Mouse (Mus musculus) WW6 (cell line): ENCODE data around the gene Nxnl2.

Experiments used
- DNase-seq: peaks from one replicate; pipeline ENCODE4 v3.0.0-alpha.2; 2013; ENCODE audit warnings: low read depth, low spot score

The Nxnl2 gene

GRCm38 (mm10) chr13:51170691-51171680 lies at the start of gene Nxnl2:
TSS of gene Nxnl2 (plus strand) at chr13:51171022.
- peak; percentile 46 for DNase-seq

GRCm38 (mm10) chr13:51121966-51122365 lies 48.9 kb upstream of the Nxnl2 start:
- DNase-seq: no peak

GRCm38 (mm10) chr13:51122771-51123170 lies 48.1 kb upstream of the Nxnl2 start:
- no peak for DNase-seq

- peak; percentile 45 for DNase-seq
These were observed 45.5 kb upstream of the Nxnl2 start for GRCm38 (mm10) chr13:51125357-51125756.

- no peak for DNase-seq
These were observed 42.9 kb upstream of the Nxnl2 start for GRCm38 (mm10) chr13:51127906-51128305.

- DNase-seq: no peak
These were observed 42.4 kb upstream of the Nxnl2 start for GRCm38 (mm10) chr13:51128417-51128816.

GRCm38 (mm10) chr13:51131179-51131578 lies 39.6 kb upstream of the Nxnl2 start:
- no peak for DNase-seq

- DNase-seq: no peak
These were observed 34.5 kb upstream of the Nxnl2 start for GRCm38 (mm10) chr13:51136315-51136714.

GRCm38 (mm10) chr13:51136996-51137701 lies 33.7 kb upstream of the Nxnl2 start:
- DNase-seq: no peak

- DNase-seq: no peak
These were observed 33.2 kb upstream of the Nxnl2 start for GRCm38 (mm10) chr13:51137702-51138031.

- DNase-seq: no peak
These were observed 23.7 kb upstream of the Nxnl2 start for GRCm38 (mm10) chr13:51147106-51147505.

- no peak for DNase-seq
These were observed 17.7 kb upstream of the Nxnl2 start for GRCm38 (mm10) chr13:51152966-51153669.

- no peak for DNase-seq
These were observed 17.2 kb upstream of the Nxnl2 start for GRCm38 (mm10) chr13:51153670-51154030.

GRCm38 (mm10) chr13:51155178-51156013 lies 15.4 kb upstream of the Nxnl2 start:
- DNase-seq: no peak

GRCm38 (mm10) chr13:51156014-51156386 lies 14.8 kb upstream of the Nxnl2 start:
- no peak for DNase-seq

GRCm38 (mm10) chr13:51157291-51157690 lies 13.5 kb upstream of the Nxnl2 start:
- no peak for DNase-seq

GRCm38 (mm10) chr13:51161672-51162071 lies 9.2 kb upstream of the Nxnl2 start:
- no peak for DNase-seq

GRCm38 (mm10) chr13:51162246-51162645 lies 8.6 kb upstream of the Nxnl2 start:
- DNase-seq: no peak

GRCm38 (mm10) chr13:51166711-51167110 lies 4.1 kb upstream of the Nxnl2 start:
- no peak for DNase-seq

- DNase-seq: no peak
These were observed 607 bp upstream of the Nxnl2 start for GRCm38 (mm10) chr13:51170215-51170614.

- no peak for DNase-seq
These were observed 1.8 kb downstream of the Nxnl2 start for GRCm38 (mm10) chr13:51172601-51173000.
